Mouse (Mus musculus) MEL (cell line): ENCODE measurements around the gene Fgfr2. TPM values are rescaled to one million over a fixed set of nuclear protein-coding genes. Genes with fewer than 3 reads are reported as not detected.

ENCODE experiments used
- DNase-seq: peaks from one replicate; pipeline ENCODE4 v3.0.0; 2011; ENCODE audit warnings: low read depth, low spot score
- H3K27ac ChIP-seq: 2 replicates; pipeline ENCODE4 v1.5.1; 2012; ENCODE audit warnings: low read depth, mild to moderate bottlenecking, control low read depth, low read length, moderate library complexity; ENCODE audit not compliant: control insufficient read depth
- H3K27me3 ChIP-seq, 2 experiments: fragments of 150-350 bp in 1 of 2; sonication (generic) in 1 of 2; 2 replicates each; pipeline ENCODE4 v1.6.1; 2012; ENCODE audit warnings: low read length in 2 of 2, mild to moderate bottlenecking in 2 of 2, improper control_type of control experiment in 1 of 2, moderate library complexity in 1 of 2; ENCODE audit not compliant: insufficient read depth in 2 of 2, control insufficient read depth in 1 of 2
- H3K36me3 ChIP-seq, 2 experiments: 2 replicates each; pipeline ENCODE4 v1.6.1; 2012 to 2014; ENCODE audit warnings: low read length in 2 of 2, improper control_type of control experiment in 1 of 2, inconsistent platforms in 1 of 2, mild to moderate bottlenecking in 1 of 2; ENCODE audit not compliant: insufficient read depth in 2 of 2, control insufficient read depth in 1 of 2
- H3K4me1 ChIP-seq, 2 experiments: fragments of 150-350 bp in 1 of 2; sonication (generic) in 1 of 2; 2 replicates each; pipeline ENCODE4 v1.6.1; 2012; ENCODE audit warnings: low read length in 2 of 2, improper control_type of control experiment in 1 of 2, mild to moderate bottlenecking in 1 of 2; ENCODE audit not compliant: insufficient read depth in 2 of 2, control insufficient read depth in 1 of 2
- H3K4me3 ChIP-seq, 2 experiments: fragments of 150-350 bp in 1 of 2; sonication (generic) in 1 of 2; 2 replicates each; pipeline ENCODE4 v1.5.1; 2012; ENCODE audit warnings: low read depth in 2 of 2, low read length in 2 of 2, mild to moderate bottlenecking in 2 of 2, moderate library complexity in 2 of 2, control low read depth in 1 of 2, improper control_type of control experiment in 1 of 2; ENCODE audit not compliant: control insufficient read depth in 1 of 2, insufficient read depth in 1 of 2
- H3K79me2 ChIP-seq: 2 replicates; pipeline ENCODE4 v1.6.1; 2012; ENCODE audit warnings: mild to moderate bottlenecking, low read length, moderate library complexity; ENCODE audit not compliant: control insufficient read depth, poor library complexity, insufficient read depth
- H3K9ac ChIP-seq: 2 replicates; pipeline ENCODE4 v1.6.1; 2012; ENCODE audit warnings: low read depth, mild to moderate bottlenecking, control low read depth, low read length, moderate library complexity; ENCODE audit not compliant: control insufficient read depth, poor library complexity, severe bottlenecking
- H3K9me3 ChIP-seq: fragments of 150-350 bp; sonication (generic); replicated peaks from 2 replicates; pipeline ENCODE4 v1.6.1; 2012; ENCODE audit warnings: mild to moderate bottlenecking, low read length, improper control_type of control experiment, moderate library complexity; ENCODE audit not compliant: insufficient read depth
- CHD1 ChIP-seq: IDR thresholded peaks from 2 replicates; pipeline ENCODE4 v1.6.1; 2012; ENCODE audit warnings: low read depth, mild to moderate bottlenecking, inconsistent platforms, low read length, improper control_type of control experiment
- CHD2 ChIP-seq: IDR thresholded peaks from 2 replicates; pipeline ENCODE4 v1.6.1; 2011; ENCODE audit warnings: low read length, improper control_type of control experiment
- E2F4 ChIP-seq: IDR thresholded peaks from 2 replicates; pipeline ENCODE4 v1.6.1; 2011; ENCODE audit warnings: low read depth, low read length, improper control_type of control experiment, borderline replicate concordance
- GABPA ChIP-seq: IDR thresholded peaks from 2 replicates; pipeline ENCODE4 v1.6.1; 2012; ENCODE audit warnings: low read depth, mild to moderate bottlenecking, inconsistent platforms, low read length, improper control_type of control experiment, moderate library complexity
- GATA1 ChIP-seq: IDR thresholded peaks from 2 replicates; pipeline ENCODE4 v1.6.1; 2011; ENCODE audit warnings: low read depth, low read length, improper control_type of control experiment
- HCFC1 ChIP-seq: IDR thresholded peaks from 2 replicates; pipeline ENCODE4 v1.6.1; 2012; ENCODE audit warnings: low read depth, mild to moderate bottlenecking, inconsistent platforms, low read length, improper control_type of control experiment, moderate library complexity
- JUND ChIP-seq: IDR thresholded peaks from 2 replicates; pipeline ENCODE4 v1.6.1; 2011; ENCODE audit warnings: low read depth, mild to moderate bottlenecking, improper control_type of control experiment, low read length
- MAFK ChIP-seq: IDR thresholded peaks from 2 replicates; pipeline ENCODE4 v1.6.1; 2011; ENCODE audit warnings: low read depth, mild to moderate bottlenecking, low read length, improper control_type of control experiment, borderline replicate concordance
- MAX ChIP-seq: IDR thresholded peaks from 2 replicates; pipeline ENCODE4 v1.6.1; 2011; ENCODE audit warnings: low read length, improper control_type of control experiment
- MAZ ChIP-seq: IDR thresholded peaks from 2 replicates; pipeline ENCODE4 v1.6.1; 2012; ENCODE audit warnings: low read depth, mild to moderate bottlenecking, inconsistent platforms, low read length, improper control_type of control experiment
- MYC ChIP-seq: IDR thresholded peaks from 2 replicates; pipeline ENCODE4 v1.6.1; 2011; ENCODE audit warnings: low read depth, mild to moderate bottlenecking, low read length, improper control_type of control experiment, moderate library complexity
- NELFE ChIP-seq: IDR thresholded peaks from 2 replicates; pipeline ENCODE4 v1.6.1; 2011; ENCODE audit warnings: low read depth, low read length, improper control_type of control experiment
- NRF1 ChIP-seq: IDR thresholded peaks from 2 replicates; pipeline ENCODE4 v1.6.1; 2014; ENCODE audit warnings: low read depth, mild to moderate bottlenecking, inconsistent platforms, low read length, improper control_type of control experiment, moderate library complexity; ENCODE audit not compliant: poor library complexity, insufficient read depth, severe bottlenecking
- POLR2AphosphoS5 ChIP-seq: IDR thresholded peaks from 2 replicates; pipeline ENCODE4 v1.6.1; 2012; ENCODE audit warnings: low read depth, borderline replicate concordance, mild to moderate bottlenecking, inconsistent platforms, low read length, moderate library complexity, mixed read lengths
- SMC3 ChIP-seq: IDR thresholded peaks from 2 replicates; pipeline ENCODE4 v1.6.1; 2011; ENCODE audit warnings: low read depth, low read length, improper control_type of control experiment
- TBP ChIP-seq: IDR thresholded peaks from 2 replicates; pipeline ENCODE4 v1.8.0; 2011; ENCODE audit warnings: low read depth, low read length, improper control_type of control experiment
- USF1 ChIP-seq: IDR thresholded peaks from 2 replicates; pipeline ENCODE4 v1.6.1; 2014; ENCODE audit warnings: low read depth, mild to moderate bottlenecking, inconsistent platforms, low read length, improper control_type of control experiment, moderate library complexity
- USF2 ChIP-seq, 2 experiments: IDR thresholded peaks; 2 replicates each; pipeline ENCODE4 v1.6.1; 2011 to 2012; ENCODE audit warnings: improper control_type of control experiment in 2 of 2, low read length in 2 of 2, borderline replicate concordance in 1 of 2, inconsistent platforms in 1 of 2, low read depth in 1 of 2, mild to moderate bottlenecking in 1 of 2; ENCODE audit not compliant: insufficient read depth in 1 of 2
- ZC3H11A ChIP-seq: IDR thresholded peaks from 2 replicates; pipeline ENCODE4 v1.6.1; 2012; ENCODE audit warnings: low read depth, mild to moderate bottlenecking, inconsistent platforms, low read length, improper control_type of control experiment
- ZNF384 ChIP-seq: IDR thresholded peaks from 2 replicates; pipeline ENCODE4 v1.6.1; 2012; ENCODE audit warnings: low read depth, mild to moderate bottlenecking, inconsistent platforms, low read length, improper control_type of control experiment
- polyA plus RNA-seq, 2 experiments: library from polyadenylated mRNA; stranded (reverse) in 1 of 2; unstranded in 1 of 2; fragments of >175 nt in 1 of 2; fragments of >200 nt in 1 of 2; gene quantifications; 2 replicates each; pipeline versions ENCODE4 v1.2.1 to v1.2.4; 2012; ENCODE audit warnings: low replicate concordance in 2 of 2, low read depth in 1 of 2; ENCODE audit not compliant: insufficient read length in 2 of 2, insufficient read depth in 1 of 2, missing spikeins in 1 of 2
- total RNA-seq: library from RNA; depleted of rRNA; stranded (reverse); fragments of 300-350 nt; gene quantifications from 2 replicates; pipeline ENCODE4 v1.2.3, GENCODE M21; 2012

The Fgfr2 gene
- total and polyA plus RNA-seq, 3 experiments: not detected

- H3K9me3 ChIP-seq: no peaks in the 10 kb centered on the region
- H3K4me3 ChIP-seq: no peak overlapping the region
- DNase-seq: no peak
- H3K79me2 ChIP-seq: no peaks in the 10 kb centered on the region
- no peak overlapping the region for H3K9ac ChIP-seq
- TF ChIP-seq SMC3 (no peak), TBP (no peak), HCFC1 (no peak), GATA1 (no peak), CHD1 (no peak), USF2 (IDR thresholded peaks at IDR 0.05; ENCODE audit: borderline replicate concordance in 1 of 2, insufficient read depth in 1 of 2, low read depth in 1 of 2, low read length in 2 of 2) (no peak), JUND (no peak), NELFE (no peak), MYC (no peak), MAZ (no peak)
- TF ChIP-seq, all 39 proteins: peak for 0
- no peak overlapping the region for H3K27ac ChIP-seq
- H3K4me1 ChIP-seq: peaks cover 0 to 5% of the 10 kb centered on the region in 2 experiments; a peak in 1 of 4 replicates
- peaks cover 0 to 3% of the 10 kb centered on the region in 2 experiments; a peak in 2 of 4 replicates for H3K36me3 ChIP-seq
- no peaks in the 10 kb centered on the region for H3K27me3 ChIP-seq
Observed at GRCm38 (mm10) chr7:132437431-132437830, 685.7 kb downstream of the Fgfr2 start.

- Histone ChIP-seq H3K27me3 (no peaks in the 10 kb centered on the region), H3K4me3 (no peak overlapping the region), H3K9ac (no peak overlapping the region), H3K9me3 (no peaks in the 10 kb centered on the region), H3K79me2 (no peaks in the 10 kb centered on the region), H3K27ac (no peak overlapping the region), H3K4me1 (no peaks in the 10 kb centered on the region), H3K36me3 (no peaks in the 10 kb centered on the region)
- no peak for DNase-seq
- no peak for TF ChIP-seq USF1
- no peak for TF ChIP-seq GABPA
- TF ChIP-seq MAX: no peak
- TF ChIP-seq JUND: no peak
- no peak for TF ChIP-seq ZC3H11A
- no peak for TF ChIP-seq E2F4
- no peak for TF ChIP-seq NRF1
- TF ChIP-seq POLR2AphosphoS5: no peak
- no peak for TF ChIP-seq MAZ
- no peak for TF ChIP-seq CHD1
- TF ChIP-seq CHD2: no peak
- no peak for TF ChIP-seq ZNF384
- TF ChIP-seq MAFK: no peak
- no peak for TF ChIP-seq GATA1
Observed at GRCm38 (mm10) chr7:132435486-132436055, 687.6 kb downstream of the Fgfr2 start.
